Mouse (Mus musculus) MEL (cell line): ENCODE data around the gene Tmem50b. TPM values are rescaled to one million over a fixed set of nuclear protein-coding genes. Genes with fewer than 3 reads are reported as not detected.

Source experiments
- DNase-seq: peaks from one replicate; pipeline ENCODE4 v3.0.0; 2011; ENCODE audit warnings: low read depth, low spot score
- H3K27ac ChIP-seq: 2 replicates; pipeline ENCODE4 v1.5.1; 2012; ENCODE audit warnings: low read depth, mild to moderate bottlenecking, control low read depth, low read length, moderate library complexity; ENCODE audit not compliant: control insufficient read depth
- H3K27me3 ChIP-seq, 2 experiments: fragments of 150-350 bp in 1 of 2; sonication (generic) in 1 of 2; 2 replicates each; pipeline ENCODE4 v1.6.1; 2012; ENCODE audit warnings: low read length in 2 of 2, mild to moderate bottlenecking in 2 of 2, improper control_type of control experiment in 1 of 2, moderate library complexity in 1 of 2; ENCODE audit not compliant: insufficient read depth in 2 of 2, control insufficient read depth in 1 of 2
- H3K36me3 ChIP-seq, 2 experiments: 2 replicates each; pipeline ENCODE4 v1.6.1; 2012 to 2014; ENCODE audit warnings: low read length in 2 of 2, improper control_type of control experiment in 1 of 2, inconsistent platforms in 1 of 2, mild to moderate bottlenecking in 1 of 2; ENCODE audit not compliant: insufficient read depth in 2 of 2, control insufficient read depth in 1 of 2
- H3K4me1 ChIP-seq, 2 experiments: fragments of 150-350 bp in 1 of 2; sonication (generic) in 1 of 2; 2 replicates each; pipeline ENCODE4 v1.6.1; 2012; ENCODE audit warnings: low read length in 2 of 2, improper control_type of control experiment in 1 of 2, mild to moderate bottlenecking in 1 of 2; ENCODE audit not compliant: insufficient read depth in 2 of 2, control insufficient read depth in 1 of 2
- H3K4me3 ChIP-seq, 2 experiments: fragments of 150-350 bp in 1 of 2; sonication (generic) in 1 of 2; 2 replicates each; pipeline ENCODE4 v1.5.1; 2012; ENCODE audit warnings: low read depth in 2 of 2, low read length in 2 of 2, mild to moderate bottlenecking in 2 of 2, moderate library complexity in 2 of 2, control low read depth in 1 of 2, improper control_type of control experiment in 1 of 2; ENCODE audit not compliant: control insufficient read depth in 1 of 2, insufficient read depth in 1 of 2
- H3K79me2 ChIP-seq: 2 replicates; pipeline ENCODE4 v1.6.1; 2012; ENCODE audit warnings: mild to moderate bottlenecking, low read length, moderate library complexity; ENCODE audit not compliant: control insufficient read depth, poor library complexity, insufficient read depth
- H3K9ac ChIP-seq: 2 replicates; pipeline ENCODE4 v1.6.1; 2012; ENCODE audit warnings: low read depth, mild to moderate bottlenecking, control low read depth, low read length, moderate library complexity; ENCODE audit not compliant: control insufficient read depth, poor library complexity, severe bottlenecking
- H3K9me3 ChIP-seq: fragments of 150-350 bp; sonication (generic); replicated peaks from 2 replicates; pipeline ENCODE4 v1.6.1; 2012; ENCODE audit warnings: mild to moderate bottlenecking, low read length, improper control_type of control experiment, moderate library complexity; ENCODE audit not compliant: insufficient read depth
- BHLHE40 ChIP-seq: IDR thresholded peaks from 2 replicates; pipeline ENCODE4 v1.6.1; 2012; ENCODE audit warnings: low read depth, mild to moderate bottlenecking, inconsistent platforms, low read length, improper control_type of control experiment, borderline replicate concordance
- CHD2 ChIP-seq: IDR thresholded peaks from 2 replicates; pipeline ENCODE4 v1.6.1; 2011; ENCODE audit warnings: low read length, improper control_type of control experiment
- CTCF ChIP-seq, 3 experiments: IDR thresholded peaks in 2 of 3; conservative IDR thresholded peaks in 1 of 3; 2 replicates each; pipeline ENCODE4 v1.5.1; 2011 to 2012; ENCODE audit warnings: low read length in 3 of 3, low read depth in 2 of 3, mild to moderate bottlenecking in 2 of 3, improper control_type of control experiment in 1 of 3, inconsistent platforms in 1 of 3, mixed read lengths in 1 of 3, moderate library complexity in 1 of 3; ENCODE audit not compliant: control insufficient read depth in 1 of 3, insufficient read depth in 1 of 3, poor library complexity in 1 of 3, severe bottlenecking in 1 of 3
- E2F4 ChIP-seq: IDR thresholded peaks from 2 replicates; pipeline ENCODE4 v1.6.1; 2011; ENCODE audit warnings: low read depth, low read length, improper control_type of control experiment, borderline replicate concordance
- ELF1 ChIP-seq: IDR thresholded peaks from 2 replicates; pipeline ENCODE4 v1.6.1; 2014; ENCODE audit warnings: low read depth, mild to moderate bottlenecking, inconsistent platforms, low read length, improper control_type of control experiment, moderate library complexity
- EP300 ChIP-seq, 2 experiments: IDR thresholded peaks; 2 replicates each; pipeline ENCODE4 v1.6.1; 2011; ENCODE audit warnings: improper control_type of control experiment in 2 of 2, low read length in 2 of 2, low read depth in 1 of 2, mild to moderate bottlenecking in 1 of 2
- ETS1 ChIP-seq: IDR thresholded peaks from 2 replicates; pipeline ENCODE4 v1.6.1; 2012; ENCODE audit warnings: low read depth, mild to moderate bottlenecking, inconsistent platforms, low read length, improper control_type of control experiment, moderate library complexity
- GABPA ChIP-seq: IDR thresholded peaks from 2 replicates; pipeline ENCODE4 v1.6.1; 2012; ENCODE audit warnings: low read depth, mild to moderate bottlenecking, inconsistent platforms, low read length, improper control_type of control experiment, moderate library complexity
- GATA1 ChIP-seq: IDR thresholded peaks from 2 replicates; pipeline ENCODE4 v1.6.1; 2011; ENCODE audit warnings: low read depth, low read length, improper control_type of control experiment
- HCFC1 ChIP-seq: IDR thresholded peaks from 2 replicates; pipeline ENCODE4 v1.6.1; 2012; ENCODE audit warnings: low read depth, mild to moderate bottlenecking, inconsistent platforms, low read length, improper control_type of control experiment, moderate library complexity
- MAFK ChIP-seq: IDR thresholded peaks from 2 replicates; pipeline ENCODE4 v1.6.1; 2011; ENCODE audit warnings: low read depth, mild to moderate bottlenecking, low read length, improper control_type of control experiment, borderline replicate concordance
- MEF2A ChIP-seq: IDR thresholded peaks from 2 replicates; pipeline ENCODE4 v1.6.1; 2014; ENCODE audit warnings: low read depth, mild to moderate bottlenecking, inconsistent platforms, low read length, improper control_type of control experiment; ENCODE audit not compliant: poor library complexity, insufficient replicate concordance, severe bottlenecking; ENCODE audit errors: extremely low read depth
- MYB ChIP-seq: IDR thresholded peaks from 2 replicates; pipeline ENCODE4 v1.6.1; 2011; ENCODE audit warnings: mild to moderate bottlenecking, low read depth, low read length, improper control_type of control experiment
- NELFE ChIP-seq: IDR thresholded peaks from 2 replicates; pipeline ENCODE4 v1.6.1; 2011; ENCODE audit warnings: low read depth, low read length, improper control_type of control experiment
- NRF1 ChIP-seq: IDR thresholded peaks from 2 replicates; pipeline ENCODE4 v1.6.1; 2014; ENCODE audit warnings: low read depth, mild to moderate bottlenecking, inconsistent platforms, low read length, improper control_type of control experiment, moderate library complexity; ENCODE audit not compliant: poor library complexity, insufficient read depth, severe bottlenecking
- POLR2A ChIP-seq, 2 experiments: IDR thresholded peaks; 2 replicates each; pipeline ENCODE4 v1.6.1; 2011 to 2012; ENCODE audit warnings: low read length in 2 of 2, mild to moderate bottlenecking in 2 of 2, control low read depth in 1 of 2, improper control_type of control experiment in 1 of 2, low read depth in 1 of 2, moderate library complexity in 1 of 2; ENCODE audit not compliant: control insufficient read depth in 1 of 2, insufficient read depth in 1 of 2, poor library complexity in 1 of 2
- TBP ChIP-seq: IDR thresholded peaks from 2 replicates; pipeline ENCODE4 v1.8.0; 2011; ENCODE audit warnings: low read depth, low read length, improper control_type of control experiment
- UBTF ChIP-seq: IDR thresholded peaks from 2 replicates; pipeline ENCODE4 v1.6.1; 2012; ENCODE audit warnings: low read depth, mild to moderate bottlenecking, inconsistent platforms, low read length, improper control_type of control experiment, moderate library complexity, borderline replicate concordance; ENCODE audit not compliant: insufficient read depth
- USF1 ChIP-seq: IDR thresholded peaks from 2 replicates; pipeline ENCODE4 v1.6.1; 2014; ENCODE audit warnings: low read depth, mild to moderate bottlenecking, inconsistent platforms, low read length, improper control_type of control experiment, moderate library complexity
- ZKSCAN1 ChIP-seq: IDR thresholded peaks from 2 replicates; pipeline ENCODE4 v1.6.1; 2012; ENCODE audit warnings: low read depth, mild to moderate bottlenecking, inconsistent platforms, low read length, improper control_type of control experiment, moderate library complexity
- polyA plus RNA-seq, 2 experiments: library from polyadenylated mRNA; stranded (reverse) in 1 of 2; unstranded in 1 of 2; fragments of >175 nt in 1 of 2; fragments of >200 nt in 1 of 2; gene quantifications; 2 replicates each; pipeline versions ENCODE4 v1.2.1 to v1.2.4; 2012; ENCODE audit warnings: low replicate concordance in 2 of 2, low read depth in 1 of 2; ENCODE audit not compliant: insufficient read length in 2 of 2, insufficient read depth in 1 of 2, missing spikeins in 1 of 2
- total RNA-seq: library from RNA; depleted of rRNA; stranded (reverse); fragments of 300-350 nt; gene quantifications from 2 replicates; pipeline ENCODE4 v1.2.3, GENCODE M21; 2012

The Tmem50b gene
- total and polyA plus RNA-seq, 3 experiments, result 2.9 to 9.5 TPM; not detected in 1

DNA sequence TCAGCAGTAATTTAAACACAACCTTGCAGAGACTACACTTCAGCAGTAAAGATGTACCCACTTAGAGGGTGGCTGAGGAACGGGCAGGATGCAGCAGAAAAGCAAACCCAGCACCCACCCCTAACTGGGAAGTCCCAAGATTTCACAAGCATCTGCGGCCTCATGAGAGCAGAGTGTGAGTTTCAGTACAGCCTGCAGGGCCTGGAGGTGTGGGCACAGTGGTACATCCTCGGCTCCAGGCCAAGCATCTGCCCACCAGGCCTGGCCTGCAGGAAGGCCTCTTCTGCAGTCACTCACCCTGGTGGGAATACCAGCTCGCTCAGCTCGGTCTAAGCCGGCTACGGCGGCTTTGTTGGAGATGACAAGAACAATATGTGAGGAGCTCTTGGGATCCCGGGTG is 25.5 kb upstream of the Tmem50b start:
- Histone ChIP-seq H3K36me3 (peaks cover 0 to 21% of the 10 kb centered on the region in 2 experiments; a peak in 2 of 4 replicates), H3K4me3 (no peak overlapping the region), H3K9me3 (no peaks in the 10 kb centered on the region)
- TF ChIP-seq NELFE (no peak), BHLHE40 (no peak), CTCF (IDR thresholded peaks at IDR 0.05 in 2 of 3, conservative IDR thresholded peaks at IDR 0.05 in 1 of 3; ENCODE audit: control insufficient read depth in 1 of 3, insufficient read depth in 1 of 3, low read depth in 2 of 3, low read length in 3 of 3, poor library complexity in 1 of 3, severe bottlenecking in 1 of 3) (no peak), MEF2A (no peak), TBP (no peak), GATA1 (no peak), NRF1 (no peak), EP300 (IDR thresholded peaks at IDR 0.05; ENCODE audit: low read depth in 1 of 2, low read length in 2 of 2) (no peak), ELF1 (no peak), ZKSCAN1 (no peak), E2F4 (no peak), GABPA (no peak), CHD2 (no peak), MYB (no peak), ETS1 (no peak), UBTF (no peak), POLR2A (IDR thresholded peaks at IDR 0.05; ENCODE audit: control insufficient read depth in 1 of 2, insufficient read depth in 1 of 2, low read depth in 1 of 2, low read length in 2 of 2, poor library complexity in 1 of 2) (no peak)
- TF ChIP-seq, all 39 proteins: peak for 0
- H3K9ac ChIP-seq, result no peak overlapping the region
- H3K27ac ChIP-seq, result no peak overlapping the region
- no peaks in the 10 kb centered on the region for H3K27me3 ChIP-seq
- H3K4me1 ChIP-seq, result peaks cover 0 to 3% of the 10 kb centered on the region in 2 experiments; a peak in 2 of 4 replicates
- H3K79me2 ChIP-seq, result no peaks in the 10 kb centered on the region
- DNase-seq, result no peak

DNA sequence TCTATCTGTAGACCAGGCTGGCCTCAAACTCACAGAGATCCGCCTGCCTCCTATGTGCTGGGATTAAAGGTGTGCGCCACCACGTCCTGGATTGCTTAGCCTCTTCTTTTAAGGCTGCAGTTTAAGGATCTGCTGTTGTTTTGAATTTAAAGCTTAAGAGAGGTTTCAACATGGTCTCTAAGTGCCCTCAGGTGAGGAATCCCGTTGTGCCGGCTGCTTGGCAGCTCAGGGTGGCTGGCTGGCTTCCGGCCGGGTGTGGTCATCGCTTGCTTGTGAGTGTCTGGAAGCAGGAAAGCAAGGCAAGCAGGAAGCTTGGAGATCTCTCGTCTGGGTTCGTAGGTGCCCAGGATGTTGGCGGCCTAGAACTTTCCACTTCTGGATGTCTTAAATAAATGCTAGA is 23.4 kb upstream of the Tmem50b start:
- no peak overlapping the region for H3K27ac ChIP-seq
- no peak for DNase-seq
- no peak overlapping the region for H3K4me3 ChIP-seq
- no peak overlapping the region for H3K9ac ChIP-seq
- no peaks in the 10 kb centered on the region for H3K79me2 ChIP-seq
- TF ChIP-seq MAFK, result no peak
- no peak for TF ChIP-seq NELFE
- no peak for TF ChIP-seq EP300 (IDR thresholded peaks at IDR 0.05; ENCODE audit: low read depth in 1 of 2, low read length in 2 of 2)
- no peak for TF ChIP-seq HCFC1
- no peak for TF ChIP-seq CTCF (IDR thresholded peaks at IDR 0.05 in 2 of 3, conservative IDR thresholded peaks at IDR 0.05 in 1 of 3; ENCODE audit: control insufficient read depth in 1 of 3, insufficient read depth in 1 of 3, low read depth in 2 of 3, low read length in 3 of 3, poor library complexity in 1 of 3, severe bottlenecking in 1 of 3)
- TF ChIP-seq USF1, result no peak
- no peak for TF ChIP-seq GABPA
- TF ChIP-seq, all 39 proteins: peak for 0
- Histone ChIP-seq H3K4me1 (peaks cover 0 to 5% of the 10 kb centered on the region in 2 experiments; a peak in 2 of 4 replicates), H3K36me3 (peaks cover 0 to 16% of the 10 kb centered on the region in 2 experiments; a peak in 2 of 4 replicates), H3K9me3 (no peaks in the 10 kb centered on the region), H3K27me3 (no peaks in the 10 kb centered on the region)
